Mouse (Mus musculus): ENCODE results near the gene Rbms3. TPM values are rescaled to one million over a fixed set of nuclear protein-coding genes. Genes with fewer than 3 reads are reported as not detected.

Rbms3 gene
- polyA plus RNA-seq, 1 experiment from 2014 or later, result 75.1 TPM

DNA sequence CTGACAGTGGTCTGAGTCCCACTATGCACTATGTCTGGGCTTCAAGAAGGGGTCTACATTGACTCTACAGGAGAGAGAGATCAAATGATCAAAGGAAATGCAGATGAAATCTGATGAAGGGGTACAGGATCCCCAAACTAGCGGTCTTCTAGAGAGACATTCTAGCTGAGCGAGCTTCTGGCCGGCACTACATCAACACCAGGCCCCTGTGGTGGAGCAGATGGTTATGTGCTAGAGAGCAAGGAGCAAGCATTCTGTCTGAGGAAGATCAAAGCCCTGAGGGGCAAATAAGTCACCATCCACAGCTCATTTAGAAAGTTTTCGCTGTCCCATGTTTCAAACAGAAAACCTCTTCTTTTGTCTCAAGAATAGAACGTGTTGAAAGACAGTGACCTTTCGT lies 564.1 kb downstream of the Rbms3 start:
- H3K4me2 ChIP-seq (ENCODE audit: low read length), result no peak overlapping the region
- H3K4me1 ChIP-seq (ENCODE audit: control insufficient read depth, insufficient read depth, low read depth, low read length), result no peaks in the 10 kb centered on the region
- ATAC-seq, result no peak
- 91% methylated on average over 6 of the region's 6 CpGs for WGBS
- no peak overlapping the region for H3K27ac ChIP-seq (ENCODE audit: low read depth, low read length)
- no peaks in the 10 kb centered on the region for H3K27me3 ChIP-seq (replicated peaks; ENCODE audit: control insufficient read depth, insufficient read depth, low read length)
- no peaks in the 10 kb centered on the region for H3K36me3 ChIP-seq (ENCODE audit: control insufficient read depth, insufficient read depth, low read length)
- H3K9me3 ChIP-seq (ENCODE audit: control insufficient read depth, low read length), result no peaks in the 10 kb centered on the region
- H3K4me3 ChIP-seq (ENCODE audit: low read length), result no peak overlapping the region
- H3K9ac ChIP-seq (ENCODE audit: low read depth, low read length), result no peak overlapping the region

DNA sequence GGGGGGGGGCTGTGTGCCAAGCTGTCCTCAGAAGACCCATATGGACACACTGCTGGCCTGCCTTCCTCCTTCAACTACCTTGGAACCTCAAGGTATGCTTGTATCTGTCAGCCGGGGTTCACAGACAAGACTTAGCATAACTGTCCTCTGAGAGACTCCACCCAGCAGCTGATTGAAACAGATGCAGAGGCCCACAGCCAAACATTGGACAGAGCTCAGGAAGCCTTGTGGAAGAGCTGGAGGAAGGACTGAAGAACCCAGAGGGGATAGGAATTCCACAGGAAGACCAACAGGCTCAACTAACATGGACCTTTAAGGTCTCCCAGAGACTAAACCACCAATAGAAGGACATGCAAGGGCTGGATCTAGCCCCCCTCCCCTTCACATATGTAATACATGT lies 570.1 kb downstream of the Rbms3 start:
- Histone ChIP-seq H3K27ac (ENCODE audit: low read depth, low read length) (no peak overlapping the region), H3K4me1 (ENCODE audit: control insufficient read depth, insufficient read depth, low read depth, low read length) (no peaks in the 10 kb centered on the region), H3K27me3 (replicated peaks; ENCODE audit: control insufficient read depth, insufficient read depth, low read length) (no peaks in the 10 kb centered on the region), H3K9me3 (ENCODE audit: control insufficient read depth, low read length) (no peaks in the 10 kb centered on the region), H3K36me3 (ENCODE audit: control insufficient read depth, insufficient read depth, low read length) (no peaks in the 10 kb centered on the region), H3K4me3 (ENCODE audit: low read length) (no peak overlapping the region), H3K9ac (ENCODE audit: low read depth, low read length) (no peak overlapping the region), H3K4me2 (ENCODE audit: low read length) (no peak overlapping the region)
- WGBS, result 86% methylated on average over 1 of the region's 1 CpGs
- no peak for ATAC-seq

DNA sequence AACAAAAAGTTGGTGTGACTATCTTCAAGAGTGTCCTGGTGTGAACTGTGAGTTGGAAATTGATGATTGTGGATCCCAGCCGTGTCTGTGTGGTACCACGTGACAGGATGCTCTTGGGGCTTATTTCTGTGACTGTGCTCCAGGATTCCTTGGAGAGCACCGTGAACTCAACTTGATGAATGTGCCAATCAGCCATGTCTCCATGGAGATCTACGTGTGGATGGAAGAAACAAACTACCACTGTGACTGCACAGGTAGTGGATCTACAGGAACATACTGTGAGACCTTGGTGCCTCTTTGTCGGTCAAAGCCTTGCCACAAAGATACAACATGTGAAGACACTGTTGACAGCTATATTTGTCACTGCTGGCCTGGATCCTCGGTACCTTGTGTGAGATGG lies 570.6 kb downstream of the Rbms3 start:
- ATAC-seq, result no peak
- Histone ChIP-seq H3K9ac (ENCODE audit: low read depth, low read length) (no peak overlapping the region), H3K27ac (ENCODE audit: low read depth, low read length) (no peak overlapping the region), H3K4me1 (ENCODE audit: control insufficient read depth, insufficient read depth, low read depth, low read length) (no peaks in the 10 kb centered on the region), H3K36me3 (ENCODE audit: control insufficient read depth, insufficient read depth, low read length) (no peaks in the 10 kb centered on the region), H3K27me3 (replicated peaks; ENCODE audit: control insufficient read depth, insufficient read depth, low read length) (no peaks in the 10 kb centered on the region), H3K4me2 (ENCODE audit: low read length) (no peak overlapping the region), H3K4me3 (ENCODE audit: low read length) (no peak overlapping the region), H3K9me3 (ENCODE audit: control insufficient read depth, low read length) (no peaks in the 10 kb centered on the region)
- 85% methylated on average over 6 of the region's 6 CpGs for WGBS

DNA sequence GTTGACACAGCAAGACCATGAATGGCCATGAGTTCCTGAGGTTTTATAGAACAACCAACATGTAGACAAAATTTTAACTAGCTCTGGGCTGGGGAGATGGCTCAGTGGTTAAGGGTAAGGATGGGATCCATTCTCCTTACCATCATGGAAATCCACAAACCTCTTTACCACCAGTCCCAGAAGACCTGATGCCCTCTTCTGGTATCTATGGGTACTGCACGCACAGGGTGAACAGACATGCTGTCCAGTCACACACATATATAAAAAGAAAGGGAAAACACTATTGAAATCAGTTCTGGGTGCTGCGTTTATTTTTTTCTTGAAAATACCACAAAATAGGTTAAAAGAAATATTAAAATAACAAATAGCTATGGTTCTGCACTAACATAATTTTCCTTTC lies 577.8 kb downstream of the Rbms3 start:
- Histone ChIP-seq H3K9ac (ENCODE audit: low read depth, low read length) (no peak overlapping the region), H3K4me1 (ENCODE audit: control insufficient read depth, insufficient read depth, low read depth, low read length) (no peaks in the 10 kb centered on the region), H3K27ac (ENCODE audit: low read depth, low read length) (no peak overlapping the region), H3K4me3 (ENCODE audit: low read length) (no peak overlapping the region), H3K9me3 (ENCODE audit: control insufficient read depth, low read length) (no peaks in the 10 kb centered on the region), H3K36me3 (ENCODE audit: control insufficient read depth, insufficient read depth, low read length) (no peaks in the 10 kb centered on the region), H3K27me3 (replicated peaks; ENCODE audit: control insufficient read depth, insufficient read depth, low read length) (no peaks in the 10 kb centered on the region), H3K4me2 (ENCODE audit: low read length) (no peak overlapping the region)
- 96% methylated on average over 2 of the region's 2 CpGs for WGBS
- no peak for ATAC-seq

DNA sequence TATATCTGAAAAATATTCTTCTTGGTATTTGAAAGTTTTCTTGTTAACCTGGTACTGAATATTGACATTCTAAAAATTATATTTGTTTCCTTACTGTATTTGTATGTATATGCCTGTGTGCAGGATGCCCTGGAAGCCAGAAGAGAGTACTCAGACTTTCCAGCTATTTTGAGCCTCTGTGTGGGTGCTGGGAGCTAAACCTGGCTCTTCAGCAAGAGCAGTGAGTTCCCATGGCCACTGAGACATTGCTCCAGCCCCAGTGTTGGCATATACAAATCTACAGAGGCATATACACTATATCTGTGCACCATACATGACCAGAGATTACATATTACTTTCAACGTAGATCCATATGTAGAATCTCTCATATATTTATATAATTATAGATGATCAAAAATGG lies 581.1 kb downstream of the Rbms3 start:
- no peak overlapping the region for H3K27ac ChIP-seq (ENCODE audit: low read depth, low read length)
- H3K4me1 ChIP-seq (ENCODE audit: control insufficient read depth, insufficient read depth, low read depth, low read length), result no peaks in the 10 kb centered on the region
- no peaks in the 10 kb centered on the region for H3K9me3 ChIP-seq (ENCODE audit: control insufficient read depth, low read length)
- H3K4me2 ChIP-seq (ENCODE audit: low read length), result no peak overlapping the region
- H3K9ac ChIP-seq (ENCODE audit: low read depth, low read length), result no peak overlapping the region
- no peaks in the 10 kb centered on the region for H3K36me3 ChIP-seq (ENCODE audit: control insufficient read depth, insufficient read depth, low read length)
- no peak for ATAC-seq
- H3K27me3 ChIP-seq (replicated peaks; ENCODE audit: control insufficient read depth, insufficient read depth, low read length), result no peaks in the 10 kb centered on the region
- H3K4me3 ChIP-seq (ENCODE audit: low read length), result no peak overlapping the region
- 100% methylated on average over 1 of the region's 1 CpGs for WGBS

DNA sequence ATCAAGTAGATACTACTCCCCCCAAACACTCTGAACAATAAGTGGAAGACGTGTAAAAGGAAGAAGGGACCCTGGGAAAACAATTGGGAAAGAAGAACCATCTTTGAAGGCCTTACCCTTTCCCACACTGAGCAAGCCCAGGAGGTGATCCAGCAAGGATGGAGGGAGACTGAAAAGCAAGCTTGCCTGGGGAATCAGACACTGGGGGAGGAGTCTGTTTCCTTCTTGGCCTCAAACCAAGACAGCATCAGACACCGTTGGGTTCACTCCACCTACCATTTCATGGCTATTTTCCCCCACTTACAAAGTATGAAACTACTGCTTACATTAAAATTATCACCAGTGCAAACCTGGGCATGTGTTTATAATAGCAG lies 587.7 kb downstream of the Rbms3 start:
- no peaks in the 10 kb centered on the region for H3K36me3 ChIP-seq (ENCODE audit: control insufficient read depth, insufficient read depth, low read length)
- WGBS, result 45% methylated on average over 2 of the region's 2 CpGs
- H3K27me3 ChIP-seq (replicated peaks; ENCODE audit: control insufficient read depth, insufficient read depth, low read length), result no peaks in the 10 kb centered on the region
- no peaks in the 10 kb centered on the region; the same call in 1 of the 2 replicates for H3K4me1 ChIP-seq (ENCODE audit: control insufficient read depth, insufficient read depth, low read depth, low read length)
- no peak overlapping the region for H3K4me3 ChIP-seq (ENCODE audit: low read length)
- H3K27ac ChIP-seq (ENCODE audit: low read depth, low read length), result no peak overlapping the region
- no peak overlapping the region for H3K9ac ChIP-seq (ENCODE audit: low read depth, low read length)
- no peak for ATAC-seq
- no peak overlapping the region for H3K4me2 ChIP-seq (ENCODE audit: low read length)
- no peaks in the 10 kb centered on the region for H3K9me3 ChIP-seq (ENCODE audit: control insufficient read depth, low read length)

DNA sequence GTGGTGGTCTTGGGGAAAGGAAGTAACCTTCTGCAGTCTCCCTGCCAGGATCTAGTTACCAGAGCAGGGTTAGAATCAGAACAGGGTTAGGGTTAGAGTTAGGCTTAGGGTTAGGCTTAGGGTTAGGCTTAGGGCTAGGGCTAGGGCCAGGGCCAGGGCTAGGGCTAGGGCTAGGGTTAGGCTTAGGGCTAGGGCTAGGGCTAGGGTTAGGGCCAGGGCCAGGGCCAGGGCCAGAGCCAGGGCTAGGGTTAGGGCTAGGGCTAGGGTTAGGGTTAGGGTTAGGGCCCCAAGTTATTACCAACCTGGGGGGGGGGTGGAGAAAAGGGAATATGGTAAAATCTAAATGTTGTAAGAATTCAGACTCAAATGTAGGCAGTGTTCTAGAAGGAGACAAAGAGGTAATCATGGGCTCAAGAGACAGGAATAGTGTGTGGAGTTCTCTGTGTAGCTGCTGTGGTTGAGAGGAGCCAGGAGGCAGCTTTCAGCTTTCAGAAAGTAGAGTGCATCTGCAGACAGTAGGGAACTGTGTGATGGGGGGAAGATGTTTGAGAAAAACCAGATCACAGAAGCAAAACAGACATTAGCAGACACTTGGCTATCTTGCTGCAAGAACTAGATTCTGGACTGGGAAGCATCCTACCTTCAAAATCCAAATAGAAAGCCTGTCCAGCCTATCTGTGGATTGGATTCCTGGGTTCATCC lies 588.3 kb downstream of the Rbms3 start:
- Histone ChIP-seq H3K9me3 (ENCODE audit: control insufficient read depth, low read length) (no peaks in the 10 kb centered on the region), H3K4me3 (ENCODE audit: low read length) (no peak overlapping the region), H3K4me1 (ENCODE audit: control insufficient read depth, insufficient read depth, low read depth, low read length) (no peaks in the 10 kb centered on the region; the same call in 1 of the 2 replicates), H3K27ac (ENCODE audit: low read depth, low read length) (no peak overlapping the region), H3K4me2 (ENCODE audit: low read length) (no peak overlapping the region), H3K9ac (ENCODE audit: low read depth, low read length) (no peak overlapping the region), H3K36me3 (ENCODE audit: control insufficient read depth, insufficient read depth, low read length) (no peaks in the 10 kb centered on the region), H3K27me3 (replicated peaks; ENCODE audit: control insufficient read depth, insufficient read depth, low read length) (no peaks in the 10 kb centered on the region)
- no peak for ATAC-seq

DNA sequence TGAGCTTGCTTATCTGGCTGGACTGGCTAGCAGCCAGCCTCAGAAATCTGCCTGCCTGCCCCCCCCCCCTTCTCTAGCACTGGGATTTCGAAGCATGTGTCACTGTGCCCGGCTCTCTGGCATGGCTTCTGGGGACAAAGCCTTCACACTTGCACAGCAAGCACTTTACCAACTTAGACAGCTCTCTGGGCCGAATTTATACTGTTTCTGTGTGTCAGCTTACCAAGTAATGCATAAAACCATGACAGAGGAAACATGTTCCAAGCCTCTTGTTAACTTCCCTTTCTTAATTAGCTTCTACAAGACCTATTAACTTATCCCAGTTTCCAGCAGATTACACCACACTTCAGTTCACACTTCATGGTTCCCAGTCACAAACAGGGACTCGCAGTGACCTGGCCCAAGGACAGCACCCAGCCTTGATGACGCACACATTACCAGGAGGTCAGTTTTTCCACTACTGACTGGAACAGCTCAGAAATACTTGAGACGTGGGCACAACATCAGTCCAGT lies 589.7 kb downstream of the Rbms3 start:
- no peak overlapping the region for H3K4me3 ChIP-seq (ENCODE audit: low read length)
- H3K36me3 ChIP-seq (ENCODE audit: control insufficient read depth, insufficient read depth, low read length), result no peaks in the 10 kb centered on the region
- no peaks in the 10 kb centered on the region; the same call in 1 of the 2 replicates for H3K4me1 ChIP-seq (ENCODE audit: control insufficient read depth, insufficient read depth, low read depth, low read length)
- H3K9ac ChIP-seq (ENCODE audit: low read depth, low read length), result no peak overlapping the region
- no peak overlapping the region for H3K27ac ChIP-seq (ENCODE audit: low read depth, low read length)
- H3K9me3 ChIP-seq (ENCODE audit: control insufficient read depth, low read length), result no peaks in the 10 kb centered on the region
- no peaks in the 10 kb centered on the region for H3K27me3 ChIP-seq (replicated peaks; ENCODE audit: control insufficient read depth, insufficient read depth, low read length)
- no peak for ATAC-seq
- no peak overlapping the region for H3K4me2 ChIP-seq (ENCODE audit: low read length)
- WGBS, result 55% methylated on average over 6 of the region's 6 CpGs

DNA sequence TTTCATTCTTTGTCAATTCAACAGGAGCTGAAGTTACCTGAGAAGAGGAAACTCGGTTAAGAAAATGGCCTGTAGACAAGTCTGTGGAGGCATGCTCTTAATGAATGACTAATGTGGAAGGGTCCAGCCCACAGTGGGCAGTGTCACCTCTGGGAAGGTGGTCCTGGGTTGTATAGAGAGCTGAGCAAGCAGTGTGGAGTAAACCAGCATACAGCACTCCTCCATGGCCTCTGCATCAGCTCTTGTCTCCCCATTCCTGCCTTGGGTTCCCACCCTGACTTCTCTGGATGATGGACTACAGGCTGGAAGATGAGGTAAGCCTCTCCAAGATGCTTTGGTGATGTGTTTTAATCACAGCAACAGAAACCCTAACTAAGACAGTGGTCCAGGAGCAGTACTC lies 597.0 kb downstream of the Rbms3 start:
- Histone ChIP-seq H3K27me3 (replicated peaks; ENCODE audit: control insufficient read depth, insufficient read depth, low read length) (no peaks in the 10 kb centered on the region), H3K9me3 (ENCODE audit: control insufficient read depth, low read length) (no peaks in the 10 kb centered on the region), H3K4me3 (ENCODE audit: low read length) (no peak overlapping the region), H3K36me3 (ENCODE audit: control insufficient read depth, insufficient read depth, low read length) (no peaks in the 10 kb centered on the region), H3K4me1 (ENCODE audit: control insufficient read depth, insufficient read depth, low read depth, low read length) (no peaks in the 10 kb centered on the region; the same call in none of the 2 replicates), H3K4me2 (ENCODE audit: low read length) (no peak overlapping the region), H3K27ac (ENCODE audit: low read depth, low read length) (no peak overlapping the region), H3K9ac (ENCODE audit: low read depth, low read length) (no peak overlapping the region)
- no peak for ATAC-seq
- WGBS, result 85% methylated on average over 1 of the region's 1 CpGs
